Mouse (Mus musculus) CH12F3 (cell line): ENCODE measurements at regions not wholly inside any gene's neighbourhood (a gene's known extent, or its start where the extent isn't known, plus 50 kb on each side); places are given as distances from the start of the nearest gene placed in this dataset.

ENCODE experiments used
- in situ Hi-C: fragments of 300-500 bp; cut with MboI; formaldehyde crosslinking; loops from 2 replicates; pipeline ENCODE4 v1.14.3; 2020; ENCODE audit warnings: low sequenced_read_pairs

GRCm38 (mm10) chr4:95303337-95303736, 251.3 kb upstream of the Jun start:
- in situ Hi-C loops = no loop called here

- in situ Hi-C loops = no loop called here
These were observed 252.0 kb upstream of the Jun start for GRCm38 (mm10) chr4:95304006-95304405.

GRCm38 (mm10) chr4:95307134-95307533, 250.2 kb upstream of the Fggy start:
- in situ Hi-C loops = no loop called here

- in situ Hi-C loops = no loop called here
These were observed 248.8 kb upstream of the Fggy start for GRCm38 (mm10) chr4:95308469-95308895.

- in situ Hi-C loops = no loop called here
These were observed 246.9 kb upstream of the Fggy start for GRCm38 (mm10) chr4:95310410-95310809.

GRCm38 (mm10) chr4:95317821-95318290, 239.5 kb upstream of the Fggy start:
- in situ Hi-C loops = no loop called here

GRCm38 (mm10) chr4:95318561-95318960, 238.7 kb upstream of the Fggy start:
- in situ Hi-C loops = no loop called here

GRCm38 (mm10) chr4:95319036-95319435, 238.3 kb upstream of the Fggy start:
- in situ Hi-C loops = no loop called here

GRCm38 (mm10) chr4:95325861-95326260, 231.4 kb upstream of the Fggy start:
- in situ Hi-C loops = no loop called here

- in situ Hi-C loops = no loop called here
These were observed 217.5 kb upstream of the Fggy start for GRCm38 (mm10) chr4:95339822-95340221.

- in situ Hi-C loops = no loop called here
These were observed 216.4 kb upstream of the Fggy start for GRCm38 (mm10) chr4:95340926-95341325.

- in situ Hi-C loops = no loop called here
These were observed 210.5 kb upstream of the Fggy start for GRCm38 (mm10) chr4:95346722-95347197.

- in situ Hi-C loops = no loop called here
These were observed 209.9 kb upstream of the Fggy start for GRCm38 (mm10) chr4:95347436-95347835.

GRCm38 (mm10) chr4:95348405-95349123, 208.7 kb upstream of the Fggy start:
- in situ Hi-C loops = no loop called here

GRCm38 (mm10) chr4:95353894-95354319, 203.4 kb upstream of the Fggy start:
- in situ Hi-C loops = no loop called here

GRCm38 (mm10) chr4:95358674-95359073, 198.6 kb upstream of the Fggy start:
- in situ Hi-C loops = no loop called here

- in situ Hi-C loops = no loop called here
These were observed 196.9 kb upstream of the Fggy start for GRCm38 (mm10) chr4:95360336-95360967.

GRCm38 (mm10) chr4:95364376-95365082, 192.8 kb upstream of the Fggy start:
- in situ Hi-C loops = no loop called here

- in situ Hi-C loops = no loop called here
These were observed 180.9 kb upstream of the Fggy start for GRCm38 (mm10) chr4:95376386-95376785.

- in situ Hi-C loops = no loop called here
These were observed 179.8 kb upstream of the Fggy start for GRCm38 (mm10) chr4:95377222-95378134.

GRCm38 (mm10) chr4:95378645-95379044, 178.7 kb upstream of the Fggy start:
- in situ Hi-C loops = no loop called here
